Mouse (Mus musculus) forebrain, embryonic 15.5 days (tissue): ENCODE measurements at regions not wholly inside any gene's neighbourhood (a gene's known extent, or its start where the extent isn't known, plus 50 kb on each side); places are given as distances from the start of the nearest gene placed in this dataset.

ENCODE experiments used
- ATAC-seq: fragments of 200-750 bp; cut with Nextera tagmentation; replicated peaks from 2 replicates; pipeline ENCODE4 v1.8.0; 2017; ENCODE audit warnings: mild to moderate bottlenecking, moderate TSS enrichment, moderate library complexity
- H3K27ac ChIP-seq: fragments of 300-500 bp; sonication (generic); replicated peaks from 2 replicates; pipeline ENCODE4 v1.5.1; 2015; ENCODE audit warnings: mild to moderate bottlenecking, inconsistent platforms
- H3K27me3 ChIP-seq: fragments of 300-500 bp; sonication (generic); 2 replicates; pipeline ENCODE4 v1.6.1; 2015; ENCODE audit warnings: inconsistent platforms
- H3K36me3 ChIP-seq: fragments of 300-500 bp; sonication (generic); 2 replicates; pipeline ENCODE4 v1.6.1; 2015; ENCODE audit warnings: mild to moderate bottlenecking, inconsistent platforms
- H3K4me1 ChIP-seq: fragments of 300-500 bp; sonication (generic); 2 replicates; pipeline ENCODE4 v1.6.1; 2015; ENCODE audit warnings: inconsistent platforms
- H3K4me2 ChIP-seq: fragments of 300-500 bp; sonication (generic); replicated peaks from 2 replicates; pipeline ENCODE4 v1.6.1; 2015; ENCODE audit warnings: mild to moderate bottlenecking, inconsistent platforms
- H3K4me3 ChIP-seq: fragments of 300-500 bp; sonication (generic); 2 replicates; pipeline ENCODE4 v1.5.1; 2015; ENCODE audit warnings: mild to moderate bottlenecking, inconsistent platforms
- H3K9ac ChIP-seq: fragments of 300-500 bp; sonication (generic); replicated peaks from 2 replicates; pipeline ENCODE4 v1.6.1; 2015; ENCODE audit warnings: mild to moderate bottlenecking, inconsistent platforms
- H3K9me3 ChIP-seq: fragments of 300-500 bp; sonication (generic); 2 replicates; pipeline ENCODE4 v1.6.1; 2016; ENCODE audit warnings: inconsistent platforms
- WGBS: fragments of 180-500 bp; shearing (Covaris S2); methylation state at CpG from one replicate; pipeline ENCODE4 v1.1.7; 2015; ENCODE audit warnings: mixed read lengths; 5-methylcytosine and 5-hydroxymethylcytosine counted together

GRCm38 (mm10) chr5:12127484-12128265, 209.8 kb downstream of the 4933402N22Rik start:
- Histone ChIP-seq H3K27me3 (no peaks in the 10 kb centered on the region), H3K4me2 (no peak overlapping the region), H3K9me3 (no peaks in the 10 kb centered on the region), H3K36me3 (no peaks in the 10 kb centered on the region), H3K4me3 (no peak overlapping the region), H3K4me1 (no peaks in the 10 kb centered on the region), H3K9ac (no peak overlapping the region), H3K27ac (no peak overlapping the region)
- WGBS: 86% methylated on average over 4 of the region's 4 CpGs
- ATAC-seq: no peak

- Histone ChIP-seq H3K4me3 (no peak overlapping the region), H3K4me1 (no peaks in the 10 kb centered on the region), H3K27ac (no peak overlapping the region), H3K27me3 (no peaks in the 10 kb centered on the region), H3K9ac (no peak overlapping the region), H3K36me3 (no peaks in the 10 kb centered on the region), H3K4me2 (no peak overlapping the region), H3K9me3 (no peaks in the 10 kb centered on the region)
- ATAC-seq: no peak
Measured at GRCm38 (mm10) chr5:12138961-12139360, 221.1 kb downstream of the 4933402N22Rik start.

GRCm38 (mm10) chr5:12153295-12153694, 229.9 kb upstream of the Sema3d start:
- Histone ChIP-seq H3K4me1 (no peaks in the 10 kb centered on the region), H3K4me3 (no peak overlapping the region), H3K9ac (no peak overlapping the region), H3K4me2 (no peak overlapping the region), H3K9me3 (no peaks in the 10 kb centered on the region), H3K27me3 (no peaks in the 10 kb centered on the region), H3K36me3 (no peaks in the 10 kb centered on the region), H3K27ac (no peak overlapping the region)
- no peak for ATAC-seq
- 58% methylated on average over 4 of the region's 4 CpGs for WGBS

GRCm38 (mm10) chr5:12154551-12155091, 228.6 kb upstream of the Sema3d start:
- no peak overlapping the region for H3K4me2 ChIP-seq
- no peak for ATAC-seq
- H3K27me3 ChIP-seq: no peaks in the 10 kb centered on the region
- H3K4me1 ChIP-seq: no peaks in the 10 kb centered on the region
- no peak overlapping the region for H3K4me3 ChIP-seq
- no peaks in the 10 kb centered on the region for H3K9me3 ChIP-seq
- no peaks in the 10 kb centered on the region for H3K36me3 ChIP-seq
- WGBS: 50% methylated on average over 3 of the region's 3 CpGs
- H3K27ac ChIP-seq: no peak overlapping the region
- no peak overlapping the region for H3K9ac ChIP-seq

- no peak overlapping the region for H3K4me2 ChIP-seq
- no peak overlapping the region for H3K4me3 ChIP-seq
- 71% methylated on average over 1 of the region's 1 CpGs for WGBS
- H3K27ac ChIP-seq: no peak overlapping the region
- H3K4me1 ChIP-seq: no peaks in the 10 kb centered on the region
- no peaks in the 10 kb centered on the region for H3K27me3 ChIP-seq
- no peak for ATAC-seq
- H3K9ac ChIP-seq: no peak overlapping the region
- no peaks in the 10 kb centered on the region for H3K9me3 ChIP-seq
- H3K36me3 ChIP-seq: no peaks in the 10 kb centered on the region
Measured at GRCm38 (mm10) chr5:12191681-12192080, 191.5 kb upstream of the Sema3d start.

GRCm38 (mm10) chr5:12207452-12207851, 175.7 kb upstream of the Sema3d start:
- no peak overlapping the region for H3K4me2 ChIP-seq
- 34% methylated on average over 1 of the region's 1 CpGs for WGBS

GRCm38 (mm10) chr5:12209631-12210030, 173.6 kb upstream of the Sema3d start:
- no peaks in the 10 kb centered on the region for H3K4me1 ChIP-seq
- no peak overlapping the region for H3K27ac ChIP-seq
- H3K36me3 ChIP-seq: no peaks in the 10 kb centered on the region
- H3K9me3 ChIP-seq: no peaks in the 10 kb centered on the region
- H3K27me3 ChIP-seq: no peaks in the 10 kb centered on the region
- no peak for ATAC-seq
- no peak overlapping the region for H3K9ac ChIP-seq
- no peak overlapping the region for H3K4me3 ChIP-seq
- 72% methylated on average over 1 of the region's 1 CpGs for whole genome bisulfite sequencing
- no peak overlapping the region for H3K4me2 ChIP-seq

More at GRCm38 (mm10) chr5:12207452-12207851, 175.7 kb upstream of the Sema3d start:
- Histone ChIP-seq H3K9ac (no peak overlapping the region), H3K4me3 (no peak overlapping the region), H3K9me3 (no peaks in the 10 kb centered on the region), H3K36me3 (no peaks in the 10 kb centered on the region), H3K27ac (no peak overlapping the region), H3K4me1 (no peaks in the 10 kb centered on the region), H3K27me3 (no peaks in the 10 kb centered on the region)
- ATAC-seq: no peak

GRCm38 (mm10) chr5:12213448-12213847, 169.7 kb upstream of the Sema3d start:
- H3K27ac ChIP-seq: no peak overlapping the region
- no peak overlapping the region for H3K9ac ChIP-seq
- no peak overlapping the region for H3K4me3 ChIP-seq
- H3K4me1 ChIP-seq: no peaks in the 10 kb centered on the region
- no peak for ATAC-seq
- no peaks in the 10 kb centered on the region for H3K36me3 ChIP-seq
- H3K4me2 ChIP-seq: no peak overlapping the region
- WGBS: 93% methylated on average over 3 of the region's 3 CpGs
- H3K27me3 ChIP-seq: no peaks in the 10 kb centered on the region
- no peaks in the 10 kb centered on the region for H3K9me3 ChIP-seq

- no peak overlapping the region for H3K4me2 ChIP-seq
- H3K9ac ChIP-seq: no peak overlapping the region
- no peak overlapping the region for H3K27ac ChIP-seq
- 90% methylated on average over 2 of the region's 2 CpGs for WGBS
- H3K36me3 ChIP-seq: no peaks in the 10 kb centered on the region
- H3K9me3 ChIP-seq: no peaks in the 10 kb centered on the region
- no peaks in the 10 kb centered on the region for H3K27me3 ChIP-seq
- H3K4me1 ChIP-seq: no peaks in the 10 kb centered on the region
- H3K4me3 ChIP-seq: no peak overlapping the region
- ATAC-seq: no peak
Measured at GRCm38 (mm10) chr5:12219424-12220107, 163.6 kb upstream of the Sema3d start.

- no peak for ATAC-seq
- no peaks in the 10 kb centered on the region for H3K4me1 ChIP-seq
- H3K9me3 ChIP-seq: no peaks in the 10 kb centered on the region
- no peak overlapping the region for H3K4me2 ChIP-seq
- H3K36me3 ChIP-seq: no peaks in the 10 kb centered on the region
- 84% methylated on average over 1 of the region's 1 CpGs for WGBS
- H3K27ac ChIP-seq: no peak overlapping the region
- no peak overlapping the region for H3K9ac ChIP-seq
- no peaks in the 10 kb centered on the region for H3K27me3 ChIP-seq
- H3K4me3 ChIP-seq: no peak overlapping the region
Measured at GRCm38 (mm10) chr5:12222622-12223021, 160.6 kb upstream of the Sema3d start.

- Histone ChIP-seq H3K4me2 (no peak overlapping the region), H3K27me3 (no peaks in the 10 kb centered on the region), H3K9ac (no peak overlapping the region), H3K9me3 (no peaks in the 10 kb centered on the region), H3K4me1 (no peaks in the 10 kb centered on the region), H3K36me3 (no peaks in the 10 kb centered on the region), H3K4me3 (no peak overlapping the region), H3K27ac (no peak overlapping the region)
- no peak for ATAC-seq
- 65% methylated on average over 5 of the region's 5 CpGs for WGBS
Measured at GRCm38 (mm10) chr5:12233377-12234096, 149.6 kb upstream of the Sema3d start.

GRCm38 (mm10) chr5:12243179-12243805, 139.9 kb upstream of the Sema3d start:
- no peaks in the 10 kb centered on the region for H3K9me3 ChIP-seq
- WGBS: 85% methylated on average over 9 of the region's 9 CpGs
- H3K9ac ChIP-seq: no peak overlapping the region

More at GRCm38 (mm10) chr5:12243179-12243805, 139.9 kb upstream of the Sema3d start:
- H3K4me2 ChIP-seq: no peak overlapping the region
- ATAC-seq: no peak
- no peak overlapping the region for H3K4me3 ChIP-seq
- H3K36me3 ChIP-seq: no peaks in the 10 kb centered on the region
- H3K4me1 ChIP-seq: no peaks in the 10 kb centered on the region
- no peaks in the 10 kb centered on the region for H3K27me3 ChIP-seq
- H3K27ac ChIP-seq: no peak overlapping the region
